Mouse (Mus musculus): ENCODE measurements around the gene Chchd2. TPM values are rescaled to one million over a fixed set of nuclear protein-coding genes. Genes with fewer than 3 reads are reported as not detected.

Chchd2 gene
- polyA plus RNA-seq, 1 experiment = 915 TPM

DNA sequence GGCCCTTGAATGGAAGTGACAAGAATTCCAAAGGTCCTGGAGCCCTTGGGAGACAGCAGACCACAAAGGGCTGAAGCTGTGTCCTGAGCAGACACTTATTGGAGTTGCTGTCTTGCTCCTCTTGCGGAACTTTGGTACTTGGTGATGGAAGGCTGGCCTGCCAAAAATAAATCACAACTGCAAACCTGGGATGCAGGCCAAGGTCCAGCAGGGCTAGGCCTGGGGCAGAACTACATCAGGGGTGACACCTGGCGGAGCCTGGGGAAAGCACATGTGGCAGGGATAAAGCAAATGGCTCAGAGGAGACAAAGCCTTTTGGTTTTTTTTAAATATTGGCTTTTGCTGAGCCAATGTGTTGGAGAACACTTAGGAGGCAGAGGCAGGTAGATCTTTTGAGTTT, 8.3 kb downstream of the Chchd2 start:
- Histone ChIP-seq H3K4me3 (replicated peaks) (no peak overlapping the region), H3K36me3 (replicated peaks; ENCODE audit: low read length) (peaks cover 45% of the 10 kb centered on the region), H3K27me3 (replicated peaks) (no peaks in the 10 kb centered on the region), H3K9me3 (no peaks in the 10 kb centered on the region), H3K4me1 (peaks cover 26% of the 10 kb centered on the region)
- TF ChIP-seq FLI1 (IDR thresholded peaks at IDR 0.05; ENCODE audit: low read length) (no peak), GATA1 (IDR thresholded peaks at IDR 0.05; ENCODE audit: borderline replicate concordance, low read length) (no peak)

- Histone ChIP-seq H3K4me3 (replicated peaks) (no peak overlapping the region), H3K27me3 (replicated peaks) (peaks cover 5% of the 10 kb centered on the region), H3K9me3 (no peaks in the 10 kb centered on the region), H3K4me1 (peaks cover 23% of the 10 kb centered on the region), H3K36me3 (replicated peaks; ENCODE audit: low read length) (peaks cover 37% of the 10 kb centered on the region)
- no peak for TF ChIP-seq FLI1 (IDR thresholded peaks at IDR 0.05; ENCODE audit: low read length)
- TF ChIP-seq GATA1 (IDR thresholded peaks at IDR 0.05; ENCODE audit: borderline replicate concordance, low read length) = no peak
Measured at GRCm38 (mm10) chr5:129877731-129878455, 9.4 kb downstream of the Chchd2 start.

GRCm38 (mm10) chr5:129875098-129875497, 12.2 kb downstream of the Chchd2 start:
- Histone ChIP-seq H3K4me1 (peaks cover 23% of the 10 kb centered on the region), H3K27me3 (replicated peaks) (peaks cover 5% of the 10 kb centered on the region), H3K36me3 (replicated peaks; ENCODE audit: low read length) (peaks cover 11% of the 10 kb centered on the region), H3K4me3 (replicated peaks) (no peak overlapping the region), H3K9me3 (no peaks in the 10 kb centered on the region)
- TF ChIP-seq FLI1 (IDR thresholded peaks at IDR 0.05; ENCODE audit: low read length) (no peak), GATA1 (IDR thresholded peaks at IDR 0.05; ENCODE audit: borderline replicate concordance, low read length) (no peak)

DNA sequence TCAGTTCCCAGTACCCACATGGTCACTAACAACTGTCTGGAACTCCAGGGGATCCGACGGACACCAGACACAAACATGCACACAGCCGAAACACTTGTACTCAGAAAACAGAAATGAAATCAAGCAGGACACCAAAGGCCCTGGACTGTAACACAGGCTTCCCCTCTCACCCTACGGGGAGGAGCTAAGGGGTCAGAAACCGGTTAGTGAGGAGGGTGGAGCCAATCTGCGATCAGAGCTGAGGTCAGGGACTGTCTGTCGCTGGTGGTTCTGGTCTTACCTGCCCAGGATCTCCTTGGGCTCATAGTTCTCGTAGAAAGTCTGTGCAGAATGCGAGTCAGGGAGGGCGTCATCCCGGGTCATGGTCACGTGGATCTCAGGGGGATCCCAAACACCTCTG, 13.3 kb downstream of the Chchd2 start:
- H3K27me3 ChIP-seq (replicated peaks) = peaks cover 5% of the 10 kb centered on the region
- TF ChIP-seq FLI1 (IDR thresholded peaks at IDR 0.05; ENCODE audit: low read length) (no peak), GATA1 (IDR thresholded peaks at IDR 0.05; ENCODE audit: borderline replicate concordance, low read length) (no peak)
- H3K4me3 ChIP-seq (replicated peaks) = no peak overlapping the region
- H3K4me1 ChIP-seq = peaks cover 22% of the 10 kb centered on the region
- H3K36me3 ChIP-seq (replicated peaks; ENCODE audit: low read length) = peaks cover 3% of the 10 kb centered on the region
- H3K9me3 ChIP-seq = no peaks in the 10 kb centered on the region

DNA sequence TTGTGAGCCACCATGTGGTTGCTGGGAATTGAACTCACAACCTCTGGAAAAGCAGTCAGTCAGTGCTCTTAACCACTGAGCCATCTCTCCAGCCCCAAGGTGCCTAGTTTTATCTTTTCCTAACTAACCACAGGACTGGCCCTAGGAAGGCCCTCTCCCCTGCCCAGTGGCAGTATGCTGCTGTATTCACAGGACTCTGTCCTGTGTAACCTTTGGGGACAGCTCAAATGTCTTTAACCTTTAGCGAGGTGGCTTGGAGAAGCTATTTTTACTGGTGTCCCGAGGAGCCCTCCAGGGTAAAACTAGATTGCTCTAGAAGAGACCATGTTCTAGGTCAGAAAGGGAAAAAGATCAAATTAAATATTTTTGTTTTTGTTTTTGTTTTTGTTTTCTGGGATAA, 16.0 kb downstream of the Chchd2 start:
- TF ChIP-seq FLI1 (IDR thresholded peaks at IDR 0.05; ENCODE audit: low read length) (no peak), GATA1 (IDR thresholded peaks at IDR 0.05; ENCODE audit: borderline replicate concordance, low read length) (no peak)

DNA sequence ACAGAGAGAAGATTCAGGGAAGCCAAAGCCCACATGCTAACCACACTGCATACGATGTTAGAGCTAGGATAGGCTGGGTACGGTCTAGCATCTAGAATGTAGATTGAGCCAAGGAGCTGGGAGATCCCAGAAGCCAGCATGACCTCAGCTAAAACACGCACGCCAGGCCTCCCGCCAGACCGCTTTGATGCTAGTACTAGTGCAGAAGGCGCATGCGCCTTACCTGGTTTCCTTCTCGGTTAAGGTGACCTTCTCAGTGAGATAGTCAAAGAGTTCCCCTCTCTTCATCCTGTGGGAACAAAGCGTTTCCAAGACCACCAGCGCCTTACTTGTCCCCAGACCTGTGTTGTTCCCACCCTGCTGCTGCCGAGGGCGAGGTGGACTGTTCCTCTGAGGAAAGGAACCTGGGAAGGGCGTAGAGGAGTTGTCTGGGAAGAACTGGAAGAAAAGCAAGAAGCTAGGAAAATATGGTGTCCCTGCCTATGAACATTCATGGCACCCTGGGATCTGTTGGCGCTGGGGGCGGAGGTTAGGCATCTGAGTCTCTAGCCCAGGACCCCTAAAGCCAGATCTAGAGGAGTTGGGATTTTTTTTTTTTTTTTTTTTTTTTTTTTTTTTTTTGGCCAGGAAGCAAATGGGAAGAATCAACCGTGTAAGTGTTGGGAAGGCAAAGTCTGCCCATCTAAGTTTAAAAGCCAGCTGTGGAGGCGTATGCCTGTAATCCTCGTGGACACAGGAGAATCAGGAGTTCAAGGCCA, 17.9 kb downstream of the Chchd2 start:
- Histone ChIP-seq H3K27me3 (replicated peaks) (peaks cover 5% of the 10 kb centered on the region), H3K36me3 (replicated peaks; ENCODE audit: low read length) (no peaks in the 10 kb centered on the region), H3K4me1 (peaks cover 11% of the 10 kb centered on the region), H3K4me3 (replicated peaks) (no peak overlapping the region), H3K9me3 (no peaks in the 10 kb centered on the region)
- TF ChIP-seq GATA1 (IDR thresholded peaks at IDR 0.05; ENCODE audit: borderline replicate concordance, low read length) (no peak), FLI1 (IDR thresholded peaks at IDR 0.05; ENCODE audit: low read length) (no peak)

More for the DNA sequence above, 16.0 kb downstream of the Chchd2 start:
- H3K36me3 ChIP-seq (replicated peaks; ENCODE audit: low read length) = no peaks in the 10 kb centered on the region
- no peaks in the 10 kb centered on the region for H3K9me3 ChIP-seq
- peaks cover 3% of the 10 kb centered on the region; the same call in 1 of the 2 replicates for H3K4me1 ChIP-seq
- no peak overlapping the region for H3K4me3 ChIP-seq (replicated peaks)
- H3K27me3 ChIP-seq (replicated peaks) = peaks cover 5% of the 10 kb centered on the region

DNA sequence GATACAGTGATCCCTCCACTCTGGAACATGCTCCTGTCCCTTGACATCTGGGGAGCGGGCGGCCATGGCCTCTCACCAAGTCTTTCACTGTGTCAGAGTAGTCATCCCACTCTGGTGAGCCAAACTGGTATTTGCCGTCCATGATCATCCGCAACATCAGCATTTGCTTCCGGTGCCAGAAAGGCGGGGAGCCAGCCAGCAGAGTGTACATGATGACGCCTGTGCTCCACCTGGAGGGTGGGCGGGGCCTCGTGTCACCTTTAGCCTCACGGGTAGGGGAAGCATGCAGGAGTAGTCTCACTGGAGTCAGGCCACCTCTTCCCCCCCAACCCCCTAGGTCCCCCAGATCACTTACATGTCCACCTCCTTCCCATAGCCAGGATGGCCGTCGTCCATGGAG, 21.4 kb downstream of the Chchd2 start:
- Histone ChIP-seq H3K4me3 (replicated peaks) (no peak overlapping the region), H3K4me1 (peaks cover 12% of the 10 kb centered on the region), H3K27me3 (replicated peaks) (no peaks in the 10 kb centered on the region), H3K9me3 (peaks cover 10% of the 10 kb centered on the region), H3K36me3 (replicated peaks; ENCODE audit: low read length) (peaks cover 22% of the 10 kb centered on the region)
- TF ChIP-seq FLI1 (IDR thresholded peaks at IDR 0.05; ENCODE audit: low read length) (no peak), GATA1 (IDR thresholded peaks at IDR 0.05; ENCODE audit: borderline replicate concordance, low read length) (no peak)

DNA sequence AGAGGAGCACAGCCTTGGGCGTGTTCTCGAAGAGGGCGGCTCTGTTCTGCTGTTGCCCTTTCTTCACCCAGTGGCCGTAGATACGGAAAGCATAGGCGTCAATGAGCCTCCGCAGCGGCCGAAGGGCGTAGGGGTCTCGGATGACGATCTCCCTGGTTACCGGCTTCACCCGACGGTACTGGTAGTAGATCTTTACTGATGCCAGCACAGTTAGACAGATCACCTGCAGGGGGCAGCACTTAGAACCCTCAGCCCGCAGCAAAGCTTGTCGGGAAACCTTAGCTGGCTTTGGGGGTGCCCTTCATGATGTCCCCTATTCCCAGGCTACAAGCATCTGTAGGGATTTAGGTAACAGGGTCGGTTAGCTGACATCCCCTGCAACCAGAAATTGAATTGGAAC, 22.8 kb downstream of the Chchd2 start:
- peak overlapping the region; percentile 74 for H3K4me3 ChIP-seq (replicated peaks)
- peaks cover 36% of the 10 kb centered on the region for H3K36me3 ChIP-seq (replicated peaks; ENCODE audit: low read length)
- TF ChIP-seq GATA1 (IDR thresholded peaks at IDR 0.05; ENCODE audit: borderline replicate concordance, low read length) (no peak), FLI1 (IDR thresholded peaks at IDR 0.05; ENCODE audit: low read length) (no peak)

GRCm38 (mm10) chr5:129862325-129862724, 24.9 kb downstream of the Chchd2 start:
- Histone ChIP-seq H3K9me3 (peaks cover 10% of the 10 kb centered on the region), H3K4me1 (peaks cover 12% of the 10 kb centered on the region), H3K4me3 (replicated peaks) (peak overlapping the region; percentile 53), H3K27me3 (replicated peaks) (no peaks in the 10 kb centered on the region), H3K36me3 (replicated peaks; ENCODE audit: low read length) (peaks cover 54% of the 10 kb centered on the region)
- TF ChIP-seq GATA1 (IDR thresholded peaks at IDR 0.05; ENCODE audit: borderline replicate concordance, low read length) (no peak), FLI1 (IDR thresholded peaks at IDR 0.05; ENCODE audit: low read length) (no peak)

More for the DNA sequence above, 22.8 kb downstream of the Chchd2 start:
- H3K4me1 ChIP-seq = peaks cover 12% of the 10 kb centered on the region
- no peaks in the 10 kb centered on the region for H3K27me3 ChIP-seq (replicated peaks)
- peaks cover 10% of the 10 kb centered on the region for H3K9me3 ChIP-seq

DNA sequence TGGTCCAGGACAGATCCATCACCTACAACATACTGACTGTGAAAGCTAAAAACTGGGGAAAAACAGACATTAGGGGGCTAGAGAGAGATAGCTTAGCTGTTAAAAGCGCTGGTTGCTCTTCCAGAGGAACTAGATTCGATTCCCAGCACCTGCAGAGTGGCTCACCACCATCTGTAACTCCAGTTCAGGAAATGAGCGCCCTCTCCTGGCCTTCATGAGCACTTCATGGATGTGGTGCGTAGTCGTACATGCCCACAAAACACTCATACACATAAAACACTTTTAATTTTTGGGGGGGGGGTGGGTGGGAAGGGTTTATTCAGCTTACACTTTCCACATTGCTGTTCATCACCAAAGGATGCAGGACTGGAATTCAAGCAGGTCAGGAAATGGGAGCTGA, 30.9 kb downstream of the Chchd2 start:
- Histone ChIP-seq H3K36me3 (replicated peaks; ENCODE audit: low read length) (peaks cover 84% of the 10 kb centered on the region), H3K4me3 (replicated peaks) (no peak overlapping the region)
- no peak for TF ChIP-seq FLI1 (IDR thresholded peaks at IDR 0.05; ENCODE audit: low read length)
- no peak for TF ChIP-seq GATA1 (IDR thresholded peaks at IDR 0.05; ENCODE audit: borderline replicate concordance, low read length)

More for the DNA sequence above, 30.9 kb downstream of the Chchd2 start:
- Histone ChIP-seq H3K4me1 (no peaks in the 10 kb centered on the region), H3K9me3 (no peaks in the 10 kb centered on the region), H3K27me3 (replicated peaks) (no peaks in the 10 kb centered on the region)

Data from megakaryocyte, embryonic 14.5 days (primary cell).